Mouse (Mus musculus): ENCODE measurements around the gene Gm14399. TPM values are rescaled to one million over a fixed set of nuclear protein-coding genes. Genes with fewer than 3 reads are reported as not detected.
A peak's percentile ranks its signal among the peaks of the same experiment; 100 is the strongest.
"Not testable (repeated sequence)": the region's sequence is repeated elsewhere in the genome, so short reads cannot be mapped to it uniquely, and the experiment has no call there.

The Gm14399 gene
- polyA plus RNA-seq (2016; fragmentation: Nextera tagmentation; extraction: Ambion mirVana) = 4.9 and 6.2 TPM in 2 replicates

- not testable (repeated sequence) for H3K36me3 ChIP-seq; DNase-seq (ENCODE audit: low spot score); H3K27ac ChIP-seq; H3K9me3 ChIP-seq (replicated peaks); H3K27me3 ChIP-seq (ENCODE audit: low read depth, poor library complexity, severe bottlenecking); H3K4me1 ChIP-seq
- 5% methylated on average over 1 of the region's 2 CpGs for WGBS
- peak within 1 kb of the TSS; percentile 50 for H3K4me3 ChIP-seq
Measured at GRCm38 (mm10) chr2:175141993-175142295, at the start of gene Gm14399. Gm14399 (minus strand) TSS chr2:175142012.

GRCm38 (mm10) chr2:175179008-175179407, 37.2 kb upstream of the Gm14399 start:
- WGBS = 43% methylated on average over 1 of the region's 1 CpGs

GRCm38 (mm10) chr2:175176312-175176711, 34.5 kb upstream of the Gm14399 start:
- H3K27ac ChIP-seq = no peak overlapping the region
- no peaks in the 10 kb centered on the region for H3K4me1 ChIP-seq
- DNase-seq (ENCODE audit: low spot score) = no peak
- no peaks in the 10 kb centered on the region for H3K9me3 ChIP-seq (replicated peaks)
- no peak overlapping the region for H3K4me3 ChIP-seq
- no peaks in the 10 kb centered on the region for H3K36me3 ChIP-seq
- 84% methylated on average over 6 of the region's 6 CpGs for WGBS
- no peaks in the 10 kb centered on the region for H3K27me3 ChIP-seq (ENCODE audit: low read depth, poor library complexity, severe bottlenecking)

More at GRCm38 (mm10) chr2:175179008-175179407, 37.2 kb upstream of the Gm14399 start:
- H3K9me3 ChIP-seq (replicated peaks); H3K27me3 ChIP-seq (ENCODE audit: low read depth, poor library complexity, severe bottlenecking); H3K27ac ChIP-seq; H3K4me1 ChIP-seq; DNase-seq (ENCODE audit: low spot score); H3K4me3 ChIP-seq; H3K36me3 ChIP-seq: not testable (repeated sequence)

- H3K27me3 ChIP-seq (ENCODE audit: low read depth, poor library complexity, severe bottlenecking); DNase-seq (ENCODE audit: low spot score); H3K36me3 ChIP-seq; H3K4me1 ChIP-seq; H3K4me3 ChIP-seq; H3K9me3 ChIP-seq (replicated peaks); H3K27ac ChIP-seq: not testable (repeated sequence)
- 80% methylated on average over 12 of the region's 12 CpGs for WGBS
Measured at GRCm38 (mm10) chr2:175175401-175176180, 33.8 kb upstream of the Gm14399 start, which contains the start of gene Gm14443. Gm14443 (minus strand) TSS chr2:175175871.

- 87% methylated on average over 2 of the region's 2 CpGs for WGBS
- not testable (repeated sequence) for H3K4me3 ChIP-seq; DNase-seq (ENCODE audit: low spot score); H3K36me3 ChIP-seq; H3K27ac ChIP-seq; H3K27me3 ChIP-seq (ENCODE audit: low read depth, poor library complexity, severe bottlenecking); H3K4me1 ChIP-seq; H3K9me3 ChIP-seq (replicated peaks)
Measured at GRCm38 (mm10) chr2:175174058-175174457, 32.2 kb upstream of the Gm14399 start.

- not testable (repeated sequence) for H3K4me1 ChIP-seq; DNase-seq (ENCODE audit: low spot score)
- WGBS = 91% methylated on average over 3 of the region's 3 CpGs
Measured at GRCm38 (mm10) chr2:175172906-175173595, 31.2 kb upstream of the Gm14399 start.

GRCm38 (mm10) chr2:175172123-175172522, 30.3 kb upstream of the Gm14399 start:
- WGBS = 88% methylated on average over 3 of the region's 3 CpGs
- no peak overlapping the region for H3K4me3 ChIP-seq
- H3K27me3 ChIP-seq (ENCODE audit: low read depth, poor library complexity, severe bottlenecking) = no peaks in the 10 kb centered on the region
- no peak overlapping the region for H3K27ac ChIP-seq
- H3K9me3 ChIP-seq (replicated peaks) = no peaks in the 10 kb centered on the region
- no peaks in the 10 kb centered on the region for H3K4me1 ChIP-seq
- no peaks in the 10 kb centered on the region for H3K36me3 ChIP-seq
- no peak for DNase-seq (ENCODE audit: low spot score)

More at GRCm38 (mm10) chr2:175172906-175173595, 31.2 kb upstream of the Gm14399 start:
- not testable (repeated sequence) for H3K36me3 ChIP-seq; H3K4me3 ChIP-seq; H3K27me3 ChIP-seq (ENCODE audit: low read depth, poor library complexity, severe bottlenecking); H3K27ac ChIP-seq; H3K9me3 ChIP-seq (replicated peaks)

GRCm38 (mm10) chr2:175166870-175167269, 25.1 kb upstream of the Gm14399 start:
- H3K4me3 ChIP-seq; H3K27ac ChIP-seq; H3K4me1 ChIP-seq; H3K9me3 ChIP-seq (replicated peaks); DNase-seq (ENCODE audit: low spot score); H3K36me3 ChIP-seq; H3K27me3 ChIP-seq (ENCODE audit: low read depth, poor library complexity, severe bottlenecking): not testable (repeated sequence)
- WGBS = 89% methylated on average over 2 of the region's 2 CpGs

GRCm38 (mm10) chr2:175165110-175165509, 23.3 kb upstream of the Gm14399 start:
- 94% methylated on average over 12 of the region's 12 CpGs for WGBS
- H3K9me3 ChIP-seq (replicated peaks); DNase-seq (ENCODE audit: low spot score); H3K27ac ChIP-seq; H3K4me1 ChIP-seq; H3K36me3 ChIP-seq; H3K27me3 ChIP-seq (ENCODE audit: low read depth, poor library complexity, severe bottlenecking); H3K4me3 ChIP-seq: not testable (repeated sequence)

- H3K4me3 ChIP-seq; H3K9me3 ChIP-seq (replicated peaks); DNase-seq (ENCODE audit: low spot score); H3K27me3 ChIP-seq (ENCODE audit: low read depth, poor library complexity, severe bottlenecking); H3K4me1 ChIP-seq; H3K36me3 ChIP-seq; H3K27ac ChIP-seq: not testable (repeated sequence)
- 93% methylated on average over 4 of the region's 4 CpGs for WGBS
Measured at GRCm38 (mm10) chr2:175161438-175161837, 19.6 kb upstream of the Gm14399 start.

- 91% methylated on average over 3 of the region's 3 CpGs for WGBS
- Histone ChIP-seq H3K4me3 (no peak overlapping the region), H3K36me3 (no peaks in the 10 kb centered on the region)
Measured at GRCm38 (mm10) chr2:175158642-175159041, 16.8 kb upstream of the Gm14399 start.

GRCm38 (mm10) chr2:175156696-175157095, 14.9 kb upstream of the Gm14399 start:
- peaks cover 6% of the 10 kb centered on the region; the same call in 1 of the 2 replicates for H3K9me3 ChIP-seq (replicated peaks)
- no peak overlapping the region for H3K4me3 ChIP-seq
- DNase-seq (ENCODE audit: low spot score) = no peak
- H3K27ac ChIP-seq = no peak overlapping the region
- 94% methylated on average over 13 of the region's 13 CpGs for WGBS
- no peaks in the 10 kb centered on the region for H3K4me1 ChIP-seq
- H3K27me3 ChIP-seq (ENCODE audit: low read depth, poor library complexity, severe bottlenecking) = no peaks in the 10 kb centered on the region
- H3K36me3 ChIP-seq = no peaks in the 10 kb centered on the region

More at GRCm38 (mm10) chr2:175158642-175159041, 16.8 kb upstream of the Gm14399 start:
- no peaks in the 10 kb centered on the region for H3K27me3 ChIP-seq (ENCODE audit: low read depth, poor library complexity, severe bottlenecking)
- peaks cover 6% of the 10 kb centered on the region; the same call in 1 of the 2 replicates for H3K9me3 ChIP-seq (replicated peaks)
- no peaks in the 10 kb centered on the region for H3K4me1 ChIP-seq
- H3K27ac ChIP-seq = no peak overlapping the region
- DNase-seq (ENCODE audit: low spot score) = no peak
